Mouse (Mus musculus) spleen, adult 2 months (tissue): ENCODE results near the gene Ncoa3. TPM values are rescaled to one million over a fixed set of nuclear protein-coding genes. Genes with fewer than 3 reads are reported as not detected.
A peak's percentile ranks its signal among the peaks of the same experiment; 100 is the strongest.

ENCODE experiments used
- DNase-seq, 2 experiments: peaks; one replicate each; pipeline versions ENCODE4 v3.0.0 to v3.0.0-alpha.2; 2012 to 2021; ENCODE audit warnings: low spot score in 2 of 2, low read depth in 1 of 2
- H3K27ac ChIP-seq: fragments of 200-500 bp; 2 replicates; pipeline ENCODE4 v1.5.1; 2012; ENCODE audit warnings: low read length, inconsistent platforms; ENCODE audit not compliant: insufficient read depth
- H3K27me3 ChIP-seq: fragments of 200-500 bp; 2 replicates; pipeline ENCODE4 v1.6.1; 2012; ENCODE audit warnings: mild to moderate bottlenecking, moderate library complexity, low read length, inconsistent platforms; ENCODE audit not compliant: control insufficient read depth, insufficient read depth
- H3K36me3 ChIP-seq: fragments of 200-500 bp; 2 replicates; pipeline ENCODE4 v1.6.1; 2012; ENCODE audit warnings: mild to moderate bottlenecking, low read length, inconsistent platforms; ENCODE audit not compliant: control insufficient read depth, insufficient read depth
- H3K4me1 ChIP-seq: fragments of 200-500 bp; 2 replicates; pipeline ENCODE4 v1.6.1; 2011; ENCODE audit warnings: inconsistent platforms; ENCODE audit not compliant: control insufficient read depth, insufficient read depth, insufficient read length
- H3K4me3 ChIP-seq: fragments of 200-500 bp; 2 replicates; pipeline ENCODE4 v1.5.1; 2011; ENCODE audit warnings: mild to moderate bottlenecking, inconsistent platforms; ENCODE audit not compliant: insufficient read depth, insufficient read length; ENCODE audit errors: extremely low read depth
- CTCF ChIP-seq: fragments of 200-500 bp; IDR thresholded peaks from 2 replicates; pipeline ENCODE4 v1.5.1; 2011; ENCODE audit warnings: mild to moderate bottlenecking, inconsistent platforms; ENCODE audit not compliant: insufficient read depth, insufficient read length, insufficient replicate concordance; ENCODE audit errors: extremely low read depth
- POLR2A ChIP-seq: fragments of 200-500 bp; IDR thresholded peaks from 2 replicates; pipeline ENCODE4 v1.6.1; 2011; ENCODE audit warnings: low read depth, low read length, inconsistent platforms
- WGBS: fragments of 180-500 bp; shearing (Covaris S2); methylation state at CpG from one replicate; pipeline ENCODE4 v1.1.7; 2018; 5-methylcytosine and 5-hydroxymethylcytosine counted together
- polyA plus RNA-seq: library from polyadenylated mRNA; depleted of rRNA; stranded (reverse); fragments of >200 nt; gene quantifications from 2 replicates; pipeline ENCODE4 v1.2.3, GENCODE M21; 2012

The Ncoa3 gene
- polyA plus RNA-seq, 1 experiment = 48.4 TPM

- no peak for DNase-seq
- Histone ChIP-seq H3K27ac (no peak overlapping the region), H3K27me3 (no peaks in the 10 kb centered on the region), H3K36me3 (peaks cover 7% of the 10 kb centered on the region; the same call in 1 of the 2 replicates), H3K4me3 (no peak overlapping the region), H3K4me1 (peaks cover 5% of the 10 kb centered on the region)
- WGBS = 91% methylated on average over 4 of the region's 4 CpGs
- no peak for TF ChIP-seq CTCF
- no peak for TF ChIP-seq POLR2A
Measured at GRCm38 (mm10) chr2:166039681-166040080, 47.2 kb downstream of the Ncoa3 start.

GRCm38 (mm10) chr2:166042542-166042941 lies 50.1 kb downstream of the Ncoa3 start:
- WGBS = 79% methylated on average over 1 of the region's 1 CpGs
- H3K4me3 ChIP-seq = no peak overlapping the region
- peaks cover 15% of the 10 kb centered on the region; the same call in 1 of the 2 replicates for H3K4me1 ChIP-seq
- no peak for DNase-seq
- H3K27me3 ChIP-seq = no peaks in the 10 kb centered on the region
- H3K36me3 ChIP-seq = peaks cover under 1% of the 10 kb centered on the region
- no peak for TF ChIP-seq CTCF
- no peak overlapping the region for H3K27ac ChIP-seq

- H3K4me1 ChIP-seq = peaks cover 15% of the 10 kb centered on the region; the same call in 1 of the 2 replicates
- peaks cover 17% of the 10 kb centered on the region for H3K36me3 ChIP-seq
- H3K27ac ChIP-seq = no peak overlapping the region
- DNase-seq = no peak
- no peaks in the 10 kb centered on the region for H3K27me3 ChIP-seq
- no peak for TF ChIP-seq CTCF
- TF ChIP-seq POLR2A = no peak
- 39% methylated on average over 2 of the region's 2 CpGs for WGBS
- H3K4me3 ChIP-seq = no peak overlapping the region
Measured at GRCm38 (mm10) chr2:166045006-166045405, 52.6 kb downstream of the Ncoa3 start.

GRCm38 (mm10) chr2:166045549-166046501 lies 53.4 kb downstream of the Ncoa3 start:
- Histone ChIP-seq H3K4me3 (no peak overlapping the region), H3K36me3 (peaks cover 19% of the 10 kb centered on the region), H3K4me1 (peaks cover 15% of the 10 kb centered on the region; the same call in 1 of the 2 replicates), H3K27ac (peak overlapping the region; percentile 6; the same call in 1 of the 2 replicates), H3K27me3 (no peaks in the 10 kb centered on the region)
- TF ChIP-seq CTCF = peak; percentile 39; the same call in 1 of the 2 replicates
- no peak for TF ChIP-seq POLR2A
- DNase-seq = no peak
- WGBS = 41% methylated on average over 10 of the region's 10 CpGs

- no peaks in the 10 kb centered on the region for H3K27me3 ChIP-seq
- no peak overlapping the region for H3K27ac ChIP-seq
- WGBS = 94% methylated on average over 4 of the region's 4 CpGs
- no peak for DNase-seq
- peaks cover 34% of the 10 kb centered on the region for H3K36me3 ChIP-seq
- no peak for TF ChIP-seq CTCF
- no peak for TF ChIP-seq POLR2A
- H3K4me3 ChIP-seq = no peak overlapping the region
- peaks cover 15% of the 10 kb centered on the region; the same call in 1 of the 2 replicates for H3K4me1 ChIP-seq
Measured at GRCm38 (mm10) chr2:166047931-166048330, 55.5 kb downstream of the Ncoa3 start.

- no peak for TF ChIP-seq CTCF
- TF ChIP-seq POLR2A = no peak
- Histone ChIP-seq H3K4me1 (peaks cover 15% of the 10 kb centered on the region; the same call in 1 of the 2 replicates), H3K27ac (no peak overlapping the region), H3K27me3 (no peaks in the 10 kb centered on the region), H3K36me3 (peaks cover 36% of the 10 kb centered on the region), H3K4me3 (no peak overlapping the region)
- no peak for DNase-seq
- WGBS = 94% methylated on average over 7 of the region's 7 CpGs
Measured at GRCm38 (mm10) chr2:166048852-166049251, 56.4 kb downstream of the Ncoa3 start.

- TF ChIP-seq POLR2A (no peak), CTCF (no peak)
- WGBS = 94% methylated on average over 17 of the region's 17 CpGs
- Histone ChIP-seq H3K27me3 (no peaks in the 10 kb centered on the region), H3K36me3 (peaks cover 51% of the 10 kb centered on the region), H3K27ac (no peak overlapping the region), H3K4me3 (no peak overlapping the region), H3K4me1 (no peaks in the 10 kb centered on the region)
- DNase-seq = no peak
Measured at GRCm38 (mm10) chr2:166051421-166051820, 59.0 kb downstream of the Ncoa3 start.
